Mouse (Mus musculus): Measurements from ENCODE around the gene Dctpp1. TPM values are rescaled to one million over a fixed set of nuclear protein-coding genes. Genes with fewer than 3 reads are reported as not detected.

Gene Dctpp1
- polyA plus RNA-seq, 1 experiment from 2014 or later: 138 TPM

DNA sequence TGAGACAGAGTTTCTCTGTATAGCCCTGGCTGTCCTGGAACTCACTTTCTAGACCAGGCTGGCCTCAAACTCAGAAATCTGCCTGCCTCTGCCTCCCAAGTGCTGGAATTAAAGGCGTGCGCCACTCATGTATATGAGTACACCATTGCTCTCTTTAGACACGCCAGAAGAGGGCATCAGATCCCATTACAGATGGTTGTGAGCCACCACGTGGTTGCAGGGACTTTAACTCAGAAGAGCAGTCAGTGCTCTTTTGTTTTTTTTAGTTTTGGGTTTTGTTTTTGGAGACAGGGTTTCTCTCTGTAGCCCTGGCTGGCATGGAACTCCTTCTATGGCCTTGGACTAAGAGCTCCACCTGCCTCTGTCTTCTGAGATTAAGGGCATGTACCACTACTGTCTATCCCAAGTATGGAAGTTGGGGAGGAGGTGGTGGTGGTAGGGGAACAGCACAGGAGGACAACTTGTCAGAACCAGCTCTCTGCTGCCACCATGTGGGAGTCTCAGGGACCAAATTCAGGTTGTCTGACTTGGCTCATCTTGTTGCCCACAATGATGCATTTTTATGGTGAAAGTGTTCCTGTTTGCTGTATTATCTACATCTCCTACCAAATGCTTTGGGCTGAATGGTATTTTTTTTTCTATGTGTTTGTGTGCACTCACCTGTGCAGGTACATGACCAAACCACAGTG, 31.8 kb downstream of the Dctpp1 start:
- Histone ChIP-seq H3K4me3 (ENCODE audit: low read depth, low read length) (no peak overlapping the region), H3K27ac (ENCODE audit: low read depth, low read length) (no peak overlapping the region), H3K9me3 (ENCODE audit: control insufficient read depth, low read length) (no peaks in the 10 kb centered on the region), H3K9ac (replicated peaks; ENCODE audit: low read depth, low read length) (no peak overlapping the region), H3K4me2 (ENCODE audit: low read depth, low read length) (no peak overlapping the region), H3K4me1 (ENCODE audit: control insufficient read depth, insufficient read depth, low read length) (peaks cover 14% of the 10 kb centered on the region), H3K36me3 (ENCODE audit: control insufficient read depth, insufficient read depth, low read length) (no peaks in the 10 kb centered on the region), H3K27me3 (ENCODE audit: control insufficient read depth, insufficient read depth, low read length) (0 out of 2 replicates have a peak, but pooled peaks cover 2% of the 10 kb centered on the region)
- ATAC-seq (ENCODE audit: low read depth): no peak
- WGBS: 65% methylated on average over 4 of the region's 4 CpGs

DNA sequence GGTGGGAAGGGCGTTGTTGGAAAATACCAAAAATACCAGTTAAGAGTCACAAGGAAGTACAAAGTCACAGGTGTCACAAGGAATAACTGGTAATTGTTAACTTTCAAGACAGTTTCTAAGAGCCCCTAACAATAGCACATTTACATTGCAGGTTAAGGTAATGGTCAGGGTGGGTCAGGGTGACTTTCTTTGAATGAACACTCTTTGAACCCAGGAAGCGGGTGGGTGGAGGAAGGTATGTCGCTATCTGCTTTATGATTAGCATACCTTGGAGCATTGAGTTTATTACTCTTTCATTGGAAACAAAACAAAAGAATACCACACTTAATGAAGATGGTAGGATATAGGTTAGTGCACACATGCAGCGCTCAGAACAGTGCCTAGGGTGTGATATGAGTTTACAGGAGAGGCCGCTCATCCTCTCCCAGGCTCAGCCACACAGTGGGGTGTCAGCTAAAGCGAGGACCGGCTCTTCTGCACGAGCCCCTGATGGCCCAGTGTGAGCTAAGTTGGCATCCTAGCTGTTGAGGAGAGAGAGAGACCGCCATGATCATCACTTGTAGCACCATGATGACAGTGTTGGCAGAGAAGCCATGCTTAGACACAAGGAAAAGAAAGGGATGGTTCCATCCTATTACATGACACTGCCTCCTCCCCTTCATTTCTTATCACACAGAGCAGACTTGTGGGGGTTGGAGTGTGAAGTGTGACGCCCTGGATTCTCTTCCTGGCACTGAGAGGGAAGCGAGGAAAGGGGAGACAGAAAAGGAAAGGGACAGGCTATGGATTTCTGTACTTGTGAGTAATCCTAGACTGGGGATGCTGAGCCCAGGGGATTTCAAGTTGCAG, 35.1 kb downstream of the Dctpp1 start:
- no peak for ATAC-seq (ENCODE audit: low read depth)
- Histone ChIP-seq H3K4me2 (ENCODE audit: low read depth, low read length) (no peak overlapping the region), H3K4me1 (ENCODE audit: control insufficient read depth, insufficient read depth, low read length) (no peaks in the 10 kb centered on the region), H3K36me3 (ENCODE audit: control insufficient read depth, insufficient read depth, low read length) (no peaks in the 10 kb centered on the region), H3K9ac (replicated peaks; ENCODE audit: low read depth, low read length) (no peak overlapping the region), H3K27ac (ENCODE audit: low read depth, low read length) (no peak overlapping the region), H3K27me3 (ENCODE audit: control insufficient read depth, insufficient read depth, low read length) (no peaks in the 10 kb centered on the region), H3K4me3 (ENCODE audit: low read depth, low read length) (no peak overlapping the region), H3K9me3 (ENCODE audit: control insufficient read depth, low read length) (no peaks in the 10 kb centered on the region)
- WGBS: 91% methylated on average over 11 of the region's 11 CpGs

DNA sequence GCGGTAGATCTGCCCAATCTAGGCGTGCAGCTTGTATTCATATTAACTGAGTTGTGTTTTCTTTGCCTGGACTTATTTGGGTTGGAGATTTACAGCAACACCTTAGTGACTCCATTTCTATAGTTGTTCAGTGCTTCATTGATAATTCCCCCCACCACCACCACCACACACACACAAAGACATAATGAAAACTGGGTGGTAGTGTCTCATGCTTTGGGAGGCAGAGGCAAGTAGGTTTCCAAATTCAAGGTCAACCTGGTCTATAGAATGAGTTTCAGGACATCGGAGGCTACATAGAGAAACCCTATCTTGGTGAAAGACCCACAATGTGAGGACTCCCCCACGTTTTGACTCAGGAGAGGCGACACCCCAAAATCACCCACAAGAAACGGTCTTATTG, 35.9 kb downstream of the Dctpp1 start:
- Histone ChIP-seq H3K9ac (replicated peaks; ENCODE audit: low read depth, low read length) (no peak overlapping the region), H3K36me3 (ENCODE audit: control insufficient read depth, insufficient read depth, low read length) (no peaks in the 10 kb centered on the region), H3K9me3 (ENCODE audit: control insufficient read depth, low read length) (no peaks in the 10 kb centered on the region), H3K4me3 (ENCODE audit: low read depth, low read length) (no peak overlapping the region), H3K27me3 (ENCODE audit: control insufficient read depth, insufficient read depth, low read length) (no peaks in the 10 kb centered on the region), H3K4me1 (ENCODE audit: control insufficient read depth, insufficient read depth, low read length) (no peaks in the 10 kb centered on the region), H3K27ac (ENCODE audit: low read depth, low read length) (no peak overlapping the region), H3K4me2 (ENCODE audit: low read depth, low read length) (no peak overlapping the region)
- ATAC-seq (ENCODE audit: low read depth): no peak
- WGBS: 93% methylated on average over 6 of the region's 6 CpGs

DNA sequence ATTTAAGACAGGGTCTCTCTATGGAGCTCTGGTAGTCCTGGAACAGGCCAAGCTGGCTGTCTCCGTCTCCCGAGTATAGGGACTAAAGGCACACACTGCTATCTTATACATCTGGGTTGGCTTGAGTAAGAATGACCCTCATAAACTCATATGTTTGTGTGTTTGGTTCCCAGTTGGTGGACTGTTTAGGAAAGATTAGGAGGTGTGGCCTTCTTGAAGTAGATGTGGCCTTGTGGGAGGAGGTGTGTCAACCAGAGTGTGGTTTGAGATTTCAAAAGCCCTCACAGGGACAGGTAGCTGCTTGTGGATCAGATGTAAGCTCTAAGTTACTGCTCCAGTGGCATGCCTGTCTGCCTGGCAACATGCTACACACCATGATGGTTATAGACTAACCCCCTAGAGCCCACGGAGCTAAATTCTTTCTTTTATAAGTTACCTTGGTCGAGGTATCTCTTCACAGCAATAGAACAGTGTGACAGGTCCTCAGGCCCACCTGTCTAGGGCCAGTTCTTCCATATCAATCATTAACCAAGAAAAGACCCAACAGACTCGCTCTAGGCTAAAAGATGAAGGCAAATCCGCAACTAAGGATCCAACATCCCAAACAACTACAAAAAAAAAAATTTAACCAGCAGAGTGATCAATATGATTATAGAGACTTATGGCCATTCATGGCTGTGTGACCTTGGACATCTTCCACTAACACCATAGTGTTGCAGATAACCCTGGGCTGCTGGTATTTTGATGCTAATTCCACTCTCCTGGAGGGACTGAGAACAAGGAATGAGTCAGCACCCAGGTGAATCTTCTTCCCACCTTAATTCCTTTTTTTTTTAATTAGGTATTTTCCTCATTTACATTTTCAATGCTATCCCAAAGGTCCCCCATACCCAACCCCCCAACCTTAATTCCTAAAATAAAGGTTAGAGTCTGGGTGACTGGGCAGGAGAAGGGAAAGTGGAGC, 36.7 kb downstream of the Dctpp1 start:
- WGBS: 91% methylated on average over 6 of the region's 6 CpGs
- no peaks in the 10 kb centered on the region for H3K27me3 ChIP-seq (ENCODE audit: control insufficient read depth, insufficient read depth, low read length)
- no peak overlapping the region for H3K9ac ChIP-seq (replicated peaks; ENCODE audit: low read depth, low read length)
- no peak overlapping the region for H3K4me3 ChIP-seq (ENCODE audit: low read depth, low read length)
- H3K4me2 ChIP-seq (ENCODE audit: low read depth, low read length): no peak overlapping the region
- no peaks in the 10 kb centered on the region for H3K4me1 ChIP-seq (ENCODE audit: control insufficient read depth, insufficient read depth, low read length)
- no peaks in the 10 kb centered on the region for H3K36me3 ChIP-seq (ENCODE audit: control insufficient read depth, insufficient read depth, low read length)
- no peak for ATAC-seq (ENCODE audit: low read depth)
- H3K27ac ChIP-seq (ENCODE audit: low read depth, low read length): no peak overlapping the region
- H3K9me3 ChIP-seq (ENCODE audit: control insufficient read depth, low read length): no peaks in the 10 kb centered on the region

DNA sequence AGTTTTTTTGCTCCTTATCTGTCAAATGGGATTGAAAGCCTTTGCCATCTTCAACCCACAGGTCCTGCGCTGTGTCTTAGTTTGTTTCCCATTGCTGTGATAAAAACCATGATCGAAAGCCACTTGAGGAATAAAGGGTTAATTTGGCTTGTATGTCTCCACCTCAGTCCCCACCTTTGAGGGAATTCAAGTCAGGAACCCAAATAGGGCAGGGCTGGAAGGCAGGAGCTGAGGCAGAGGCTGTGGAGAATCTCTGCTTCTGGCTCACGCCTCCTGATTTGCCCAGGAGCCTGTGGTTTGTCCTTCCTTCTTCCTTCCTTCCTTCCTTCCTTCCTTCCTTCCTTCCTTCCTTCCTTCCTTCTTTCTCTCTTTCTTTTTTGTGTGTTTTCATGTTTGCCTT, 37.4 kb downstream of the Dctpp1 start:
- H3K27ac ChIP-seq (ENCODE audit: low read depth, low read length): no peak overlapping the region
- no peak overlapping the region for H3K4me2 ChIP-seq (ENCODE audit: low read depth, low read length)
- H3K27me3 ChIP-seq (ENCODE audit: control insufficient read depth, insufficient read depth, low read length): no peaks in the 10 kb centered on the region
- H3K9me3 ChIP-seq (ENCODE audit: control insufficient read depth, low read length): no peaks in the 10 kb centered on the region
- no peaks in the 10 kb centered on the region for H3K36me3 ChIP-seq (ENCODE audit: control insufficient read depth, insufficient read depth, low read length)
- H3K9ac ChIP-seq (replicated peaks; ENCODE audit: low read depth, low read length): no peak overlapping the region
- no peaks in the 10 kb centered on the region for H3K4me1 ChIP-seq (ENCODE audit: control insufficient read depth, insufficient read depth, low read length)
- no peak overlapping the region for H3K4me3 ChIP-seq (ENCODE audit: low read depth, low read length)
- ATAC-seq (ENCODE audit: low read depth): no peak
- WGBS: 92% methylated on average over 3 of the region's 3 CpGs

DNA sequence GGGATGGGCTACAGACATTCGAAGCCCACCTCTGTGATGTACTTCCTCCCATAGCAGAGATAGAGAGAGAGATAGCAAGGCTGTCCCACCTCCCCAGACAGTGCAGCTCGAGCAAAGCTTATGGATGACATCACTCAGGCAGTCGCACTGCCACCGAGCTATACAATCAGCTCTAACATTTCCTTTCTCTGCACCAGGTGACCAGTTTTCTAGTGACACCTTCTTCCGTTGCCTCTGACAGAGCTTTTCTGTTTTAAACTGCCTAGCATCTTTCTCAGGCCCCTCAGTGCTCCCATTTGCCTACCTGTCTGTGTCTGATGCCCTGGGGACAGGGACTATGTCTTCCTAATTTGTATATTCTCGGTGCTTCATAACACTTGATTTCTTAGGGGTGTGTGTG, 40.1 kb downstream of the Dctpp1 start:
- Histone ChIP-seq H3K4me3 (ENCODE audit: low read depth, low read length) (no peak overlapping the region), H3K9me3 (ENCODE audit: control insufficient read depth, low read length) (no peaks in the 10 kb centered on the region), H3K27ac (ENCODE audit: low read depth, low read length) (no peak overlapping the region), H3K36me3 (ENCODE audit: control insufficient read depth, insufficient read depth, low read length) (no peaks in the 10 kb centered on the region), H3K27me3 (ENCODE audit: control insufficient read depth, insufficient read depth, low read length) (no peaks in the 10 kb centered on the region), H3K4me2 (ENCODE audit: low read depth, low read length) (no peak overlapping the region), H3K4me1 (ENCODE audit: control insufficient read depth, insufficient read depth, low read length) (no peaks in the 10 kb centered on the region), H3K9ac (replicated peaks; ENCODE audit: low read depth, low read length) (no peak overlapping the region)
- ATAC-seq (ENCODE audit: low read depth): no peak
- WGBS: 92% methylated on average over 6 of the region's 6 CpGs

DNA sequence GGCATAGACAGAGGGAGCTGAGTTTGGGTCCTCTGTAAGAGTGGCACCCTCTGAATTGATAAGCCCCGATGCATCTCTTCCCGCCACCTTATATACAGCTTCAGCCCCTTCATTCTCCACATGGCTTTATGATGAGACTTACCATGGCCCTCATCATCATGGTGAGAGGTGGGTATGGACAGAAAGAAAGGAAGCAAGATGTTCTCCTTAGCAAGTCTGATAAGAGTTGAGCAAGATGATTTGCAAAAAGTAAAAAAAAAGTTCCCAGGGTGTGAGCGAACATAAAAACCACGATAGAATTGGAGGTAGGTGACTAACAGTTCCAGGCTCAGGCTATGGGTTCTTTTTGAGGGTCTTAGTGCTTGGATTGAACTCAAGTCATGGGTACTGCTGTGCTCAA, 41.8 kb downstream of the Dctpp1 start:
- no peak overlapping the region for H3K4me2 ChIP-seq (ENCODE audit: low read depth, low read length)
- no peak overlapping the region for H3K9ac ChIP-seq (replicated peaks; ENCODE audit: low read depth, low read length)
- no peak overlapping the region for H3K27ac ChIP-seq (ENCODE audit: low read depth, low read length)
- no peaks in the 10 kb centered on the region for H3K9me3 ChIP-seq (ENCODE audit: control insufficient read depth, low read length)
- no peaks in the 10 kb centered on the region for H3K27me3 ChIP-seq (ENCODE audit: control insufficient read depth, insufficient read depth, low read length)
- H3K4me3 ChIP-seq (ENCODE audit: low read depth, low read length): no peak overlapping the region
- H3K4me1 ChIP-seq (ENCODE audit: control insufficient read depth, insufficient read depth, low read length): no peaks in the 10 kb centered on the region
- WGBS: 91% methylated on average over 4 of the region's 4 CpGs
- H3K36me3 ChIP-seq (ENCODE audit: control insufficient read depth, insufficient read depth, low read length): no peaks in the 10 kb centered on the region
- no peak for ATAC-seq (ENCODE audit: low read depth)

DNA sequence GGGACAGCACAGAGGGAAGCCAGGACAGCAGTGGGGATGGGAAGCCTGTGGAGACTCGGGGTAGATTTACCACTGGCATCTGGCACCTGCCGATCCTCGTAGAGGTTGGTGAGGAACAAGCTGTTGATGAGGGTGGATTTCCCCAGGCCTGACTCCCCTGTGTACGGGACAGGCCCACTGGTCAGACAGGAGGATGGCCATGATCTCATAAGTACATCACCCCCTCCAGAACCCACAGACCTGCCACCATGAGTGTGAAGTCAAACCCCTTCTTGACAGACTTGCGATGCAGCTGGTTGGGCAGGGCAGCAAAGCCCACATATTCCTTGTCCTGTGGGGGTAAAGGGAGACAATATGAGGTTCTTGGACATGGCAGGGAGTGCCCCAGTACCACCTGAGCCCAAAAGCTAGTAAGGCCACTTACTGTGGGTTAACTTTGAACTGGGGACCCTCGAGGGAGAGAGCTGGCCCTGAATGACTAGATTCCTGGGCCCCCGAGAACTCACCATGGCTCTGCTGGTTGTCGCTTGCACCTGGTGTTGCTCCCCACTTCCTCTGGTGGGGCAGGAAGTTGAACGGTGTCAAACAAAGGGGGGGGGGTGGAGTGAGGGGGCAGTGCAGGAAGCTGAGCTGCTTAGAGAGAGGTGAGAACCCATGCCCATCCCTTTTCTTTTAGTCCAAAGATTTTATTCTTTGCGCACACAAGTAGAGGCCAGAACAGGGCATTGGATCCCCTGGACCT, 42.4 kb downstream of the Dctpp1 start:
- no peak overlapping the region for H3K4me2 ChIP-seq (ENCODE audit: low read depth, low read length)
- H3K4me3 ChIP-seq (ENCODE audit: low read depth, low read length): no peak overlapping the region
- no peaks in the 10 kb centered on the region for H3K27me3 ChIP-seq (ENCODE audit: control insufficient read depth, insufficient read depth, low read length)
- WGBS: 81% methylated on average over 10 of the region's 10 CpGs
- H3K27ac ChIP-seq (ENCODE audit: low read depth, low read length): no peak overlapping the region
- H3K9me3 ChIP-seq (ENCODE audit: control insufficient read depth, low read length): no peaks in the 10 kb centered on the region
- no peak for ATAC-seq (ENCODE audit: low read depth)
- no peaks in the 10 kb centered on the region for H3K36me3 ChIP-seq (ENCODE audit: control insufficient read depth, insufficient read depth, low read length)
- H3K9ac ChIP-seq (replicated peaks; ENCODE audit: low read depth, low read length): no peak overlapping the region
- H3K4me1 ChIP-seq (ENCODE audit: control insufficient read depth, insufficient read depth, low read length): no peaks in the 10 kb centered on the region

Data from neural tube, embryonic 14.5 days (tissue).